Comparison of ENCODE assay signal across 8 mouse cellular contexts in genomic region chr10:85184201-85184963, GRCm38 (mm10). TPM values are rescaled to one million over a fixed set of nuclear protein-coding genes. Genes with fewer than 3 reads are reported as not detected.
A peak's percentile ranks its signal among the peaks of the same experiment; 100 is the strongest.
DNase-seq lines count a peak whose midpoint lies in the region; ATAC-seq and TF ChIP-seq lines count a peak whose summit lies in the region.

No protein-coding gene starts in this region.

- peak; percentile 26 for DNase-seq in layer of hippocampus, adult 11-12 months (ENCODE audit: low spot score)
- no peak for DNase-seq in layer of hippocampus, adult 9-10 months (ENCODE audit: low spot score)
- DNase-seq in cerebellum, postnatal 36 days = peak; percentile 36 to 42
- DNase-seq in gastrocnemius, adult 2 months = peak; percentile 58
- peak; percentile 77 for DNase-seq in induced T-regulatory cell, adult 2 months (ENCODE audit: low read depth)
- peak; percentile 13 for DNase-seq in liver
- DNase-seq in spleen, postnatal 4 days (ENCODE audit: low spot score in 2 of 2) = peak; percentile 43 to 73

- H3K27me3 ChIP-seq in midbrain, embryonic 16.5 days (ENCODE audit: control insufficient read depth, insufficient read depth, low read depth, low read length) = no peaks in the 10 kb centered on the region

- no peak for TF ChIP-seq CTCF in gastrocnemius, adult 2 months (IDR thresholded peaks at IDR 0.05)

- H3K4me2 ChIP-seq in midbrain, embryonic 16.5 days (ENCODE audit: low read length) = peak overlapping the region; percentile 94

- H3K27ac ChIP-seq in gastrocnemius, adult 2 months = peak overlapping the region; percentile 100
- peak overlapping the region; percentile 95 for H3K27ac ChIP-seq in midbrain, embryonic 16.5 days (ENCODE audit: low read length)

- WGBS in midbrain, embryonic 16.5 days = under 1% methylated on average over 90 of the region's 95 CpGs

- peak overlapping the region; percentile 95 for H3K4me3 ChIP-seq in gastrocnemius, adult 2 months
- H3K4me3 ChIP-seq in midbrain, embryonic 16.5 days (ENCODE audit: low read depth, low read length) = peak overlapping the region; percentile 96

- peaks cover 17% of the 10 kb centered on the region for H3K4me1 ChIP-seq in midbrain, embryonic 16.5 days (ENCODE audit: control insufficient read depth, insufficient read depth, low read length)

- ATAC-seq in midbrain, embryonic 16.5 days = peak; percentile 43

- H3K9ac ChIP-seq in midbrain, embryonic 16.5 days (ENCODE audit: low read depth, low read length) = peak overlapping the region; percentile 80

- H3K36me3 ChIP-seq in midbrain, embryonic 16.5 days (ENCODE audit: control insufficient read depth, insufficient read depth, low read length) = no peaks in the 10 kb centered on the region

- intact Hi-C loops in gastrocnemius, adult 2 months (cut with DNase I) = loop anchor here (2.0 kb wide), 1 partner anchor 24 kb away; no protein-coding TSS in a partner anchor

- H3K9me3 ChIP-seq in midbrain, embryonic 16.5 days (replicated peaks; ENCODE audit: control insufficient read depth, low read length, poor library complexity, severe bottlenecking) = no peaks in the 10 kb centered on the region

RNA-seq across cellular contexts. Expression of gene Cry1, which starts 0.5 kb away (rescaled TPM):
- 10 to 100 TPM in 1 of 2 experiments, 1 to 10 TPM in 1; 9.1 to 15.5 TPM for total RNA-seq in gastrocnemius, adult 2 months (2021)
- 41.8 and 43.5 TPM in 2 replicates for polyA plus RNA-seq in midbrain, embryonic 16.5 days (2015; fragmentation: Nextera tagmentation; extraction: Ambion mirVana)

RNA-seq across cellular contexts. Expression of gene Mterf2, which starts 56.6 kb away (rescaled TPM):
- 10 to 100 TPM in 1 of 2 experiments, 1 to 10 TPM in 1; 9.9 to 14.3 TPM for total RNA-seq in gastrocnemius, adult 2 months (2021)
- 25.1 and 27.7 TPM in 2 replicates for polyA plus RNA-seq in midbrain, embryonic 16.5 days (2015; fragmentation: Nextera tagmentation; extraction: Ambion mirVana)
